Mouse (Mus musculus) heart, adult 2 months (tissue): Measurements from ENCODE around the gene Ctdspl. TPM values are rescaled to one million over a fixed set of nuclear protein-coding genes. Genes with fewer than 3 reads are reported as not detected.

Experiments used
- DNase-seq, 2 experiments: peaks; one replicate each; pipeline ENCODE4 v3.0.0; 2021
- H3K27ac ChIP-seq: fragments of 200-600 bp; 2 replicates; pipeline ENCODE4 v1.8.1; 2022
- H3K27me3 ChIP-seq: fragments of 200-500 bp; 2 replicates; pipeline ENCODE4 v1.6.1; 2012; ENCODE audit warnings: mild to moderate bottlenecking, low read length, inconsistent platforms, mixed read lengths; ENCODE audit not compliant: control insufficient read depth, insufficient read depth
- H3K36me3 ChIP-seq: fragments of 200-500 bp; 2 replicates; pipeline ENCODE4 v1.6.1; 2012; ENCODE audit warnings: low read length, inconsistent platforms; ENCODE audit not compliant: control insufficient read depth, insufficient read depth
- H3K4me1 ChIP-seq: fragments of 200-500 bp; 2 replicates; pipeline ENCODE4 v1.6.1; 2011; ENCODE audit warnings: low read length; ENCODE audit not compliant: control insufficient read depth, insufficient read depth
- H3K4me3 ChIP-seq: fragments of 200-600 bp; 2 replicates; pipeline ENCODE4 v1.8.1; 2022
- H3K79me2 ChIP-seq: fragments of 200-500 bp; replicated peaks from 2 replicates; pipeline ENCODE4 v1.6.1; 2012; ENCODE audit warnings: mild to moderate bottlenecking, inconsistent platforms, low read length, moderate library complexity, mixed read lengths; ENCODE audit not compliant: control insufficient read depth, insufficient read depth
- H3K9ac ChIP-seq: fragments of 200-500 bp; 2 replicates; pipeline ENCODE4 v1.6.1; 2012; ENCODE audit warnings: low read depth, mild to moderate bottlenecking, control low read depth, inconsistent platforms, low read length, mixed read lengths
- CTCF ChIP-seq: fragments of 200-600 bp; IDR thresholded peaks from 2 replicates; pipeline ENCODE4 v1.8.1; 2022; ENCODE audit warnings: antibody characterized with exemption, mild to moderate bottlenecking, moderate library complexity
- EP300 ChIP-seq: fragments of 200-500 bp; IDR thresholded peaks from 2 replicates; pipeline ENCODE4 v1.6.1; 2011; ENCODE audit warnings: low read depth, low read length, control low read depth; ENCODE audit not compliant: insufficient read depth
- POLR2A ChIP-seq: fragments of 200-500 bp; IDR thresholded peaks from 2 replicates; pipeline ENCODE4 v1.6.1; 2011; ENCODE audit warnings: mild to moderate bottlenecking, low read depth, low read length, control low read depth; ENCODE audit not compliant: insufficient read depth
- WGBS: fragments of 180-500 bp; shearing (Covaris S2); methylation state at CpG from one replicate; pipeline ENCODE4 v1.1.7; 2018; 5-methylcytosine and 5-hydroxymethylcytosine counted together
- intact Hi-C: fragments of 180-260 bp; cut with DNase I; formaldehyde crosslinking; loops from one replicate; pipeline ENCODE4 v1.15.1; 2025
- polyA plus RNA-seq: library from polyadenylated mRNA; depleted of rRNA; stranded (reverse); fragments of >200 nt; gene quantifications from 2 replicates; pipeline ENCODE4 v1.2.3, GENCODE M21; 2012
- total RNA-seq, 2 experiments: library from RNA; stranded (reverse); gene quantifications; 2 replicates each; pipeline ENCODE4 v1.2.3; 2021

Gene Ctdspl
- total and polyA plus RNA-seq, 3 experiments: 8.5 to 9.7 (median 9.0) TPM

DNA sequence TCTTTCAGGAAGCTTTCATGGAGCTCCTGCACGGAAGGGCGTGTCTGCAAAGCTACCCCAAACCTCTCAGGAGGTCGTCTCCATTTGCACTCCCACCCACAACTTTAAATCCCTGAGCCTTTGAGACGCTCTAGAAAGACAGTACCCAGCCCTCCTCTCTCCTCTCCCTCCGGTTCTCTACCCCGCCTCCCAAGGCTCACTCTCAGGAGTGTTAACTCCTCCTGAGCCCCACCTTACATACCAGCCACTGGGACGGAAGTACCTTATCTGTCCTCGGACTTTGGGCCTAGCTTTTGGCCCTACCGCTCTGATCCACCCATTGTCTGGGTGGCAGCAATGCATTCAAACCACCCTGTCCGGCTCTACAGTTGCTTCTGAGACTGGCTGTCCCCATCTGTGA lies 157.7 kb downstream of the Ctdspl start:
- no peak for DNase-seq
- no peaks in the 10 kb centered on the region for H3K27me3 ChIP-seq
- H3K4me3 ChIP-seq: no peak overlapping the region
- no peaks in the 10 kb centered on the region for H3K36me3 ChIP-seq
- 82% methylated on average over 10 of the region's 10 CpGs for WGBS
- intact Hi-C loops: no loop called here
- no peak overlapping the region for H3K9ac ChIP-seq
- H3K4me1 ChIP-seq: peaks cover 16% of the 10 kb centered on the region
- TF ChIP-seq POLR2A: no peak
- TF ChIP-seq EP300: no peak
- TF ChIP-seq CTCF: no peak
- no peak overlapping the region for H3K27ac ChIP-seq
- no peaks in the 10 kb centered on the region for H3K79me2 ChIP-seq

DNA sequence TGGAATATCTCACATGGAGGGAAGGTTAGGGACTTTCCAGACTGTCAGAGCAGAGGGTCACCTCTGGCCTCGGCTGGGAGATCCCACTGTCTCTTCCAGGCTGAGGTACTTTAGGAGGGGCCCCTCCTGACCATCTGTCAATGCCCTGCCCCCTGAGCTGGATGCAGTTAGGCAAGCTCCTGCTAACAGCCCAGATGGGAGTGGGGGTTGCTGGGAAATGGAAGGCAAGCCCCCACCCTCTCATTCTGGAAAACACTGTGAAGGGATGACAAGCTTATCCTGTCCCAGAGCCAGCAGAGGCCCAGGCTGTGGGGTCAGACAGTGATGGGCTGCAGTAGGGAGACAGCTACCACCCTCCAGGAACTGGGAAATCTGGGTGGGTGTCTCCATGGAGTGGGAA lies 160.2 kb downstream of the Ctdspl start:
- H3K4me1 ChIP-seq: peaks cover 19% of the 10 kb centered on the region
- H3K36me3 ChIP-seq: no peaks in the 10 kb centered on the region; the same call in 1 of the 2 replicates
- TF ChIP-seq POLR2A (no peak), CTCF (no peak), EP300 (no peak)
- no peaks in the 10 kb centered on the region for H3K79me2 ChIP-seq
- no peaks in the 10 kb centered on the region for H3K27me3 ChIP-seq
- no peak for DNase-seq
- no peak overlapping the region for H3K27ac ChIP-seq
- 39% methylated on average over 1 of the region's 1 CpGs for WGBS
- intact Hi-C loops: no loop called here
- no peak overlapping the region for H3K9ac ChIP-seq
- H3K4me3 ChIP-seq: no peak overlapping the region

DNA sequence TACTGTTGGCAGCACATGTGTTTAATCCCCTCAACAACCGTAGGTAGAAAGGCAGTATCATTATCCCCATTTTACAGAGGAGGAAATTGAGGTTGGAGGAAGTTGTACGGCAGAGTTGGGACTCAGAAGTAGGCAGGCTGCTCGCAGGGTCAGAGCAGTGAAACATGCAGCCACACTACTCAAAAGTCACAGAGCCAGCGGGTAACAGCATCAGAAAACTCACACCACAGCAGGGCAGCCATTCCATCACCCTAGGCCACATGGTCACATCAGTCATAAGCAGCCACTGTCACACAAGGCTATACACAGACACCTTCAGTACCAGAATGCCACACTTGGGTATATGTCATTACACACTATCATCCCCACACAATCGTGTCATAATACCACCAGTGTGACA lies 161.1 kb downstream of the Ctdspl start:
- TF ChIP-seq CTCF (no peak), POLR2A (no peak), EP300 (no peak)
- H3K9ac ChIP-seq: no peak overlapping the region
- WGBS: 62% methylated on average over 5 of the region's 5 CpGs
- H3K79me2 ChIP-seq: no peaks in the 10 kb centered on the region
- intact Hi-C loops: no loop called here
- DNase-seq: no peak
- H3K36me3 ChIP-seq: no peaks in the 10 kb centered on the region; the same call in 1 of the 2 replicates
- H3K4me1 ChIP-seq: peaks cover 24% of the 10 kb centered on the region
- H3K4me3 ChIP-seq: no peak overlapping the region
- no peak overlapping the region for H3K27ac ChIP-seq
- H3K27me3 ChIP-seq: no peaks in the 10 kb centered on the region

DNA sequence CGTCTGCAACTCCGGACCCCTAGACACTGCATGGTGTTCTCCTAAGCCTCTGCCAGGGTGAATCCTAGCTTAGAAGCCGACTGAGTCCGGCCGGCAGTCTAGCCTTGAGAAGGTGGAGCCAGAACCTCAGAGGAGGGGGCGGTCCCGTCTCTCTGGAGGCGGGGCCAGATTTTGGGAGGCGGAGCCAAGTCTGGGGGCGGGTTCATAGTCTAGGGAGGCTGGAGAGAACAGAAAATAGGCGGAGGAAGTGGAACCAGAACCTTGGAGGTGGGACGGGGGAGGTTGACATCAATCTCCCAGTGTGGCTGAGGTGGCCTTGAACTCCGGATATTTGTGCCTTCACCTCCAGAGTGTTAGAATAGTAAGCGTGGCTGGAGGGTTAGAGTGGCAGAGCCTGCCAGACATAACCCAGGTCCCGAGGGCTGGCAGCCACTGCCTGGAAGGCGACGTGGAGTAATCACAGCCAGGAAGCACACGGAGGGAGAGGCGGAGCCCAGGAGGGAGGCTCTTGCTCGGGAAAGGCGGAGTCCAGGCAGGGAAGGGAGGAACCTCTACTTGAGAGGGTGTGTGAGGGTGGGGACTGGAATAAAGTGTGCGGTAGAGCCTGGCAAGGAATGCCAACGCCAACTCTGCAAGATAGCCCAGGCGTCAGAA lies 162.0 kb downstream of the Ctdspl start:
- TF ChIP-seq POLR2A (peak; percentile 61; the same call in 1 of the 2 replicates), EP300 (0 out of 2 replicates have a peak, but pooled peaks have one; percentile 80), CTCF (no peak)
- H3K4me3 ChIP-seq: peak overlapping the region; percentile 48
- peaks cover 24% of the 10 kb centered on the region for H3K4me1 ChIP-seq

DNA sequence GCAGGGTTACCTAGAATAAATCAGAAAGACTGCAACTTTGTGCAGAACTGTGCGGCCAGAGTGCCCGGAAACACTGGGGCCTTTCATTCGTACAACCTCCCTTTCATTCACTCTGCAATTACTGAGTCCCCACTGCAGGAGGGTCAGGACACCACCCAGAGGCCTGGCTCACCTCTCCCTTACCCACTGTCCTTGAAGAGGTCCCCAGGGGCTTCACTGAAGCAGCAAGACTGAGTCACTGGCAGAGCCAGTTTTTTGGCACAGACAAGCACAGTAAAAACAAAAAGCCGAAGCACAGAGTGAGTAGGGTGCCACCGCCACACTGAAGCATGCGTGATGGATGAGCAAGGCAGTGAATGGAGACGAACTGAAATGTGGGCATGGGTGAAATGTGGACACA lies 163.2 kb downstream of the Ctdspl start:
- Histone ChIP-seq H3K27ac (no peak overlapping the region), H3K4me3 (no peak overlapping the region), H3K79me2 (no peaks in the 10 kb centered on the region), H3K9ac (no peak overlapping the region), H3K36me3 (no peaks in the 10 kb centered on the region; the same call in 1 of the 2 replicates), H3K4me1 (peaks cover 24% of the 10 kb centered on the region), H3K27me3 (no peaks in the 10 kb centered on the region)
- intact Hi-C loops: no loop called here
- 74% methylated on average over 7 of the region's 7 CpGs for WGBS
- peak in 1 of 2 experiments; percentile 20 for DNase-seq
- TF ChIP-seq POLR2A: no peak
- no peak for TF ChIP-seq CTCF
- TF ChIP-seq EP300: no peak

More for the DNA sequence above, 162.0 kb downstream of the Ctdspl start:
- H3K27me3 ChIP-seq: no peaks in the 10 kb centered on the region
- no peaks in the 10 kb centered on the region; the same call in 1 of the 2 replicates for H3K36me3 ChIP-seq
- H3K27ac ChIP-seq: peak overlapping the region; percentile 77
- H3K79me2 ChIP-seq: no peaks in the 10 kb centered on the region
- no peak overlapping the region for H3K9ac ChIP-seq
- peak; percentile 90 to 93 for DNase-seq
- intact Hi-C loops: no loop called here
- 6% methylated on average over 24 of the region's 24 CpGs for WGBS

DNA sequence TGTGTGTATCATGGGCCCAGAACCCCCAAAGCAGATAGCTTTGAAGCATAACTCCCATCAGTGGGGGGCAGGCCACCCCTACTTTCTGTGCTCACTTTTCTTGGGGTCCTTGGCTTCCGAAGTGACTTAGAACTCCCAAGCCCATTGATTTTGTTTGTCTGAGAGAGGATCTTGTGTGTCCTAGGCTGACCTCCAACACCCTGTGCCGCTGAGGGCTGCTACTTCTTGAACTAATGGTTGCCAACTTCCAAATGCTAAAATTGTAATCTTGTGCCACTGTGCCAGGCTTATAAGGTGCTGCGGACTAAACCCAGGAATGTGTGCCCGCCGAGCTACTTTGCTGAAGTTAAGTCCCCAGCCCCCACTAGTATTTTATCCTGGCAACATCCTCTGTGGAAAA lies 164.2 kb downstream of the Ctdspl start:
- Histone ChIP-seq H3K79me2 (no peaks in the 10 kb centered on the region), H3K27ac (peak overlapping the region; percentile 38), H3K27me3 (no peaks in the 10 kb centered on the region), H3K4me3 (no peak overlapping the region), H3K36me3 (no peaks in the 10 kb centered on the region; the same call in 1 of the 2 replicates), H3K4me1 (peaks cover 16% of the 10 kb centered on the region), H3K9ac (no peak overlapping the region)
- intact Hi-C loops: no loop called here
- no peak for TF ChIP-seq CTCF
- no peak for TF ChIP-seq EP300
- TF ChIP-seq POLR2A: no peak
- 56% methylated on average over 5 of the region's 5 CpGs for WGBS
- peak in 1 of 2 experiments; percentile 22 for DNase-seq
